Mouse (Mus musculus) spleen, adult 18-20 months (tissue): ENCODE measurements around the gene Hrh2.

Experiments used
- DNase-seq, 2 experiments: peaks; one replicate each; pipeline ENCODE4 v3.0.0; 2022; ENCODE audit warnings: mixed read lengths in 2 of 2

Hrh2 gene

GRCm38 (mm10) chr13:54222921-54223769 lies 31.2 kb downstream of the Hrh2 start:
- peak in 1 of 2 experiments; percentile 22 for DNase-seq

- DNase-seq, result peak in 1 of 2 experiments; percentile 55
Measured at GRCm38 (mm10) chr13:54227916-54228483, 36.1 kb downstream of the Hrh2 start.

- no peak for DNase-seq
Measured at GRCm38 (mm10) chr13:54230081-54230480, 38.2 kb downstream of the Hrh2 start.

GRCm38 (mm10) chr13:54231868-54232267 lies 39.9 kb downstream of the Hrh2 start:
- no peak for DNase-seq

- DNase-seq, result no peak
Measured at GRCm38 (mm10) chr13:54237512-54237911, 45.6 kb downstream of the Hrh2 start.

GRCm38 (mm10) chr13:54238585-54239323 lies 46.8 kb downstream of the Hrh2 start:
- no peak for DNase-seq

GRCm38 (mm10) chr13:54242380-54242779 lies 50.5 kb downstream of the Hrh2 start:
- peak; percentile 23 to 70 for DNase-seq

- no peak for DNase-seq
Measured at GRCm38 (mm10) chr13:54245204-54245603, 53.3 kb downstream of the Hrh2 start.

- DNase-seq, result peak; percentile 43 to 78
Measured at GRCm38 (mm10) chr13:54247545-54247944, 55.6 kb downstream of the Hrh2 start.

- no peak for DNase-seq
Measured at GRCm38 (mm10) chr13:54248436-54248995, 56.6 kb downstream of the Hrh2 start.

GRCm38 (mm10) chr13:54249007-54249406 lies 57.1 kb downstream of the Hrh2 start:
- no peak for DNase-seq

GRCm38 (mm10) chr13:54250346-54250745 lies 58.4 kb downstream of the Hrh2 start:
- DNase-seq, result no peak

GRCm38 (mm10) chr13:54251541-54252225 lies 59.8 kb downstream of the Hrh2 start:
- no peak for DNase-seq

- DNase-seq, result no peak
Measured at GRCm38 (mm10) chr13:54257580-54258223, 65.8 kb downstream of the Hrh2 start.

GRCm38 (mm10) chr13:54258231-54258743 lies 66.4 kb downstream of the Hrh2 start:
- no peak for DNase-seq

GRCm38 (mm10) chr13:54260318-54260717 lies 68.4 kb downstream of the Hrh2 start:
- DNase-seq, result no peak

GRCm38 (mm10) chr13:54262741-54263510 lies 71.0 kb downstream of the Hrh2 start:
- no peak for DNase-seq

- no peak for DNase-seq
Measured at GRCm38 (mm10) chr13:54263641-54264040, 71.7 kb downstream of the Hrh2 start.

- DNase-seq, result no peak
Measured at GRCm38 (mm10) chr13:54266472-54266871, 74.5 kb downstream of the Hrh2 start.

GRCm38 (mm10) chr13:54269087-54269486 lies 77.2 kb downstream of the Hrh2 start:
- DNase-seq, result no peak

GRCm38 (mm10) chr13:54269628-54270027 lies 77.7 kb downstream of the Hrh2 start:
- DNase-seq, result no peak
